In genomic region chr13:57259920-57260319, GRCm38 (mm10) we compare ENCODE assay signal across 8 mouse cellular contexts.
A peak's percentile ranks its signal among the peaks of the same experiment; 100 is the strongest.
DNase-seq lines count a peak whose midpoint lies in the region; ATAC-seq and TF ChIP-seq lines count a peak whose summit lies in the region.

No protein-coding gene starts in this region.

- H3K4me1 ChIP-seq in ES-E14 (ENCODE audit: control insufficient read depth in 2 of 2, insufficient read depth in 2 of 2, low read length in 2 of 2, poor library complexity in 1 of 2) = peaks cover 0 to 1% of the 10 kb centered on the region in 2 experiments; a peak in 2 of 4 replicates
- no peaks in the 10 kb centered on the region for H3K4me1 ChIP-seq in bone marrow macrophage, adult 2 months (ENCODE audit: control insufficient read depth, insufficient read depth, low read length)
- no peaks in the 10 kb centered on the region for H3K4me1 ChIP-seq in embryonic facial prominence, embryonic 14.5 days (ENCODE audit: control insufficient read depth, insufficient read depth, low read length)

- WGBS in embryonic facial prominence, embryonic 14.5 days = 7% methylated on average over 6 of the region's 6 CpGs

- H3K9me3 ChIP-seq in ES-E14 (ENCODE audit: control insufficient read depth, insufficient read depth, low read depth, low read length) = no peaks in the 10 kb centered on the region
- H3K9me3 ChIP-seq in embryonic facial prominence, embryonic 14.5 days (ENCODE audit: control insufficient read depth, low read length) = no peaks in the 10 kb centered on the region

- TF ChIP-seq POLR2A in bone marrow macrophage, adult 2 months (IDR thresholded peaks at IDR 0.05; ENCODE audit: borderline replicate concordance, low read depth, low read length) = no peak

- no peak overlapping the region for H3K27ac ChIP-seq in ES-E14 (ENCODE audit: insufficient read depth, low read depth, low read length, poor library complexity, severe bottlenecking)
- no peak overlapping the region for H3K27ac ChIP-seq in bone marrow macrophage, adult 2 months (ENCODE audit: insufficient read depth, low read depth, low read length)
- H3K27ac ChIP-seq in embryonic facial prominence, embryonic 14.5 days (replicated peaks; ENCODE audit: low read depth, low read length) = no peak overlapping the region

- H3K36me3 ChIP-seq in ES-E14 (ENCODE audit: control insufficient read depth, insufficient read depth, low read length, poor library complexity, severe bottlenecking) = no peaks in the 10 kb centered on the region
- H3K36me3 ChIP-seq in embryonic facial prominence, embryonic 14.5 days (ENCODE audit: control insufficient read depth, insufficient read depth, low read length) = no peaks in the 10 kb centered on the region

- H3K4me3 ChIP-seq in ES-E14 (ENCODE audit: insufficient read depth in 1 of 2, low read depth in 1 of 2, low read length in 2 of 2, poor library complexity in 1 of 2, severe bottlenecking in 1 of 2) = no peak overlapping the region
- H3K4me3 ChIP-seq in bone marrow macrophage, adult 2 months (ENCODE audit: insufficient read depth, low read length) = no peak overlapping the region
- H3K4me3 ChIP-seq in embryonic facial prominence, embryonic 14.5 days (ENCODE audit: low read depth, low read length) = no peak overlapping the region

- no peak overlapping the region for H3K4me2 ChIP-seq in embryonic facial prominence, embryonic 14.5 days (ENCODE audit: low read depth, low read length)

- H3K9ac ChIP-seq in ES-E14 (ENCODE audit: insufficient read depth, low read depth, low read length, poor library complexity, severe bottlenecking) = no peak overlapping the region
- no peak overlapping the region for H3K9ac ChIP-seq in embryonic facial prominence, embryonic 14.5 days (ENCODE audit: low read depth, low read length)

- intact Hi-C loops in heart, postnatal 36 days (cut with DNase I) = loop anchor here (1.0 to 10.0 kb wide), 3 partner anchors 454 to 785 kb away; no protein-coding TSS in a partner anchor

- DNase-seq in ES-E14 (ENCODE audit: low read depth, low spot score) = peak; percentile 79
- DNase-seq in embryonic facial prominence, embryonic 14.5 days (ENCODE audit: low spot score) = peak; percentile 68
- DNase-seq in heart, postnatal 36 days = peak; percentile 72 to 74
- peak; percentile 63 to 88 for DNase-seq in layer of hippocampus, adult 8-10 months (ENCODE audit: low spot score in 2 of 2)
- DNase-seq in lung, postnatal 25 days (ENCODE audit: low spot score) = peak; percentile 55
- peak; percentile 78 for DNase-seq in right cerebral cortex, postnatal 14 days

- ATAC-seq in embryonic facial prominence, embryonic 14.5 days (ENCODE audit: low read depth) = peak; percentile 41
- no peak for ATAC-seq in activated CD4-positive, CD25-positive, alpha-beta regulatory T cell, adult 4 months

- no peaks in the 10 kb centered on the region for H3K27me3 ChIP-seq in embryonic facial prominence, embryonic 14.5 days (replicated peaks; ENCODE audit: control insufficient read depth, insufficient read depth, low read length)

- TF ChIP-seq CTCF in bone marrow macrophage, adult 2 months (IDR thresholded peaks at IDR 0.05; ENCODE audit: low read depth, low read length) = peak; percentile 25; the same call in 1 of the 2 replicates

- in situ Hi-C loops in ES-E14 (cut with MboI; ENCODE audit: low sequenced_read_pairs in 2 of 2, unreplicated experiment in 2 of 2) = loop anchor here (10.0 to 25.0 kb wide), 2 partner anchors 445 to 773 kb away; partner anchors contain the start of gene Il9 (in 1 of the 2)

TF ChIP-seq in ES-E14, 5 proteins besides CTCF, POLR2A, EP300 and RAD21:
- TF ChIP-seq MAFK (IDR thresholded peaks at IDR 0.05; ENCODE audit: insufficient read depth, low read depth, low read length) (no peak), HCFC1 (IDR thresholded peaks at IDR 0.05; ENCODE audit: borderline replicate concordance, insufficient read depth, low read length) (no peak), ZNF384 (IDR thresholded peaks at IDR 0.05; ENCODE audit: low read depth, low read length) (no peak), ZC3H11A (IDR thresholded peaks at IDR 0.05; ENCODE audit: borderline replicate concordance, low read depth, low read length) (peak; percentile 97), CHD2 (IDR thresholded peaks at IDR 0.05; ENCODE audit: low read depth, low read length) (no peak)
